Mouse (Mus musculus): ENCODE measurements around the gene Gcc2. TPM values are rescaled to one million over a fixed set of nuclear protein-coding genes. Genes with fewer than 3 reads are reported as not detected.
"Not testable (repeated sequence)": the region's sequence is repeated elsewhere in the genome, so short reads cannot be mapped to it uniquely, and the experiment has no call there.

The Gcc2 gene
- polyA plus RNA-seq, 1 experiment from 2014 or later, result 57.4 TPM

GRCm38 (mm10) chr10:58233054-58233739 lies 22.1 kb upstream of the Gcc2 start:
- WGBS, result 72% methylated on average over 10 of the region's 10 CpGs
- peak; percentile 27 for ATAC-seq (ENCODE audit: insufficient number of reproducible peaks, low FRiP score, low TSS enrichment, low read depth)
- not testable (repeated sequence) for H3K4me1 ChIP-seq; H3K27ac ChIP-seq (replicated peaks); H3K36me3 ChIP-seq; H3K4me2 ChIP-seq (replicated peaks); H3K27me3 ChIP-seq; H3K4me3 ChIP-seq (replicated peaks); H3K9ac ChIP-seq
- peaks cover 18% of the 10 kb centered on the region for H3K9me3 ChIP-seq (replicated peaks)

GRCm38 (mm10) chr10:58233740-58234121 lies 21.6 kb upstream of the Gcc2 start:
- not testable (repeated sequence) for H3K27ac ChIP-seq (replicated peaks); H3K9ac ChIP-seq; H3K4me1 ChIP-seq; H3K4me3 ChIP-seq (replicated peaks); H3K36me3 ChIP-seq; ATAC-seq (ENCODE audit: insufficient number of reproducible peaks, low FRiP score, low TSS enrichment, low read depth); H3K27me3 ChIP-seq; H3K4me2 ChIP-seq (replicated peaks)
- peaks cover 18% of the 10 kb centered on the region for H3K9me3 ChIP-seq (replicated peaks)

- peaks cover 22% of the 10 kb centered on the region for H3K9me3 ChIP-seq (replicated peaks)
- not testable (repeated sequence) for H3K27me3 ChIP-seq; H3K4me1 ChIP-seq; H3K4me3 ChIP-seq (replicated peaks); ATAC-seq (ENCODE audit: insufficient number of reproducible peaks, low FRiP score, low TSS enrichment, low read depth); H3K36me3 ChIP-seq; H3K27ac ChIP-seq (replicated peaks); H3K4me2 ChIP-seq (replicated peaks); H3K9ac ChIP-seq
- 85% methylated on average over 4 of the region's 4 CpGs for WGBS
Observed at GRCm38 (mm10) chr10:58234985-58235384, 20.3 kb upstream of the Gcc2 start.

- no peak within 1 kb of the TSS for H3K27ac ChIP-seq (replicated peaks)
- H3K4me3 ChIP-seq (replicated peaks), result no peak within 1 kb of the TSS
- no peaks in the 10 kb centered on the region for H3K36me3 ChIP-seq
- no peaks in the 10 kb centered on the region for H3K4me1 ChIP-seq
- peaks cover 18% of the 10 kb centered on the region for H3K9me3 ChIP-seq (replicated peaks)
- 86% methylated on average over 10 of the region's 10 CpGs for WGBS
- H3K27me3 ChIP-seq, result no peaks in the 10 kb centered on the region
- no peak within 1 kb of the TSS for H3K4me2 ChIP-seq (replicated peaks)
- no peak within 1 kb of the TSS for H3K9ac ChIP-seq
- ATAC-seq (ENCODE audit: insufficient number of reproducible peaks, low FRiP score, low TSS enrichment, low read depth), result no peak
Observed at GRCm38 (mm10) chr10:58236613-58237012, 18.7 kb upstream of the Gcc2 start, which contains the start of gene Gm4981. Gene Gm4981, minus strand, starts transcription at chr10:58236701.

DNA sequence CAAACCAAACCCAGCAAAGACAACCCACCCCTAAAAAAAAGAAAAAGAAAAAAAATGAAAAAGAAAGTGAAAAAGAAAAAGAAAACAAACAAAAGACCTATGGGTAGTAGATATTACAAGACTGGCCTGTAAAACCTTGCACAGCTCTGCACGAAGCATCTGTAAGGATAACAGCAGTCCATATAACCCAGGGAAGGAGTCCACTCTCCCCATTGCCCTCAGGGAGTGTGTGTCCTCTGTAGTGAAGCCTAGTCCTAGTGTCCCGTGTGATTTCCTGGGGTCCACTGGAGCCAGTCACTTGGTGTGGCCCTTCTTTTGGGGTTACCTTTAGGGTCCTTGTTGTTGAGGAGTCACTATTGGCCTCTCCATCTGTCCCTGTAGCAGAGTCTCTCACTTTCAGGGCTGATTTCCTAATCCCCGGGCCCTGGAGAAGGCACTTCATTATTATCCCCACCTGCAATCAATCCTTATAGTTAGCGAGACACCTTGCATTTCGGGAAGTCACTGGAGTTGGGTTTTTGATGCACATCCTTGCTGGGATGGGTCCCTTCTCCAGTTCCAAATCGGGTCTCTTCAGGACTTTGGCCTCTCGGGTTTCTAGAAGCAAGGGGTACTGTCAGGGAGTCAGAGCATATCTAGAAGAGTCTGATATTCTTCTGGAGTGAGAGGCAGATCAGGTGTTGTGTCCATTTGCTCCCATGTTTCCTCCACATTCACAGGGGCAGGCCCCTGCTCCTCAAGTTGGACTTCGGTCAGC lies 16.1 kb upstream of the Gcc2 start:
- not testable (repeated sequence) for H3K36me3 ChIP-seq; H3K4me2 ChIP-seq (replicated peaks); H3K9ac ChIP-seq; H3K27ac ChIP-seq (replicated peaks); H3K27me3 ChIP-seq; H3K9me3 ChIP-seq (replicated peaks); H3K4me3 ChIP-seq (replicated peaks); H3K4me1 ChIP-seq
- WGBS, result 81% methylated on average over 8 of the region's 8 CpGs
- peak; percentile 92 for ATAC-seq (ENCODE audit: insufficient number of reproducible peaks, low FRiP score, low TSS enrichment, low read depth)

DNA sequence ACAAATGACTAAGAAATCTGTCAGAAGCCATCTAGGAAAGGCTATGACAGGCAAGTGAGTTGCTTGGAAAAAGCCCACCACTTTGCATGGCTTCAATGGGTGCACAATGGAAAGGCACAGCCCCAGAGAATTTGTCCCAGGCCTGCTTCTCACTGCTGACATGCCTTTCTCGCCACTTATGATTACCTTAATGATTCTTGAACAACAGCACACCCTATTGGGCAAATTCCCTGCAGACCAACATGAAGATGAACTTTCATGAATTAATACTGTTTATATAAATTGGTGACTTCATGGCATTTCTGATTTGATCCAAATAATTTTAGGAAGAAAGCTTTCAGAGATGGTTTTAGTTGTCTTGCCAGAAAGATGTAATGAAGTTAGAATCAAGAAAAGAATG lies 5.8 kb upstream of the Gcc2 start:
- no peak for ATAC-seq (ENCODE audit: insufficient number of reproducible peaks, low FRiP score, low TSS enrichment, low read depth)

GRCm38 (mm10) chr10:58254635-58255175 lies 592 bp upstream of the Gcc2 start:
- 27% methylated on average over 6 of the region's 6 CpGs for WGBS
- no peak for ATAC-seq (ENCODE audit: insufficient number of reproducible peaks, low FRiP score, low TSS enrichment, low read depth)
- H3K36me3 ChIP-seq, result peaks cover 6% of the 10 kb centered on the region; the same call in 1 of the 2 replicates
- H3K27ac ChIP-seq (replicated peaks), result no peak overlapping the region
- no peaks in the 10 kb centered on the region for H3K27me3 ChIP-seq
- no peak overlapping the region for H3K9ac ChIP-seq
- peak overlapping the region; percentile 47 for H3K4me2 ChIP-seq (replicated peaks)
- peaks cover 4% of the 10 kb centered on the region for H3K4me1 ChIP-seq
- H3K4me3 ChIP-seq (replicated peaks), result peak overlapping the region; percentile 93
- no peaks in the 10 kb centered on the region for H3K9me3 ChIP-seq (replicated peaks)

More for the DNA sequence above, 5.8 kb upstream of the Gcc2 start:
- peaks cover 1% of the 10 kb centered on the region; the same call in 1 of the 2 replicates for H3K4me1 ChIP-seq
- no peak overlapping the region for H3K4me3 ChIP-seq (replicated peaks)
- WGBS, result 14% methylated on average over 1 of the region's 1 CpGs
- no peaks in the 10 kb centered on the region for H3K27me3 ChIP-seq
- H3K27ac ChIP-seq (replicated peaks), result no peak overlapping the region
- no peak overlapping the region for H3K4me2 ChIP-seq (replicated peaks)
- H3K36me3 ChIP-seq, result no peaks in the 10 kb centered on the region
- no peak overlapping the region for H3K9ac ChIP-seq
- H3K9me3 ChIP-seq (replicated peaks), result no peaks in the 10 kb centered on the region

GRCm38 (mm10) chr10:58255954-58256353 lies 657 bp downstream of the Gcc2 start:
- H3K4me1 ChIP-seq, result peaks cover 4% of the 10 kb centered on the region
- H3K36me3 ChIP-seq, result peaks cover 14% of the 10 kb centered on the region
- no peak for ATAC-seq (ENCODE audit: insufficient number of reproducible peaks, low FRiP score, low TSS enrichment, low read depth)
- no peaks in the 10 kb centered on the region for H3K27me3 ChIP-seq
- H3K4me2 ChIP-seq (replicated peaks), result peak overlapping the region; percentile 47
- 1% methylated on average over 4 of the region's 4 CpGs for WGBS
- H3K27ac ChIP-seq (replicated peaks), result no peak overlapping the region
- H3K4me3 ChIP-seq (replicated peaks), result peak overlapping the region; percentile 93
- H3K9me3 ChIP-seq (replicated peaks), result no peaks in the 10 kb centered on the region
- peak overlapping the region; percentile 74; the same call in 1 of the 2 replicates for H3K9ac ChIP-seq

DNA sequence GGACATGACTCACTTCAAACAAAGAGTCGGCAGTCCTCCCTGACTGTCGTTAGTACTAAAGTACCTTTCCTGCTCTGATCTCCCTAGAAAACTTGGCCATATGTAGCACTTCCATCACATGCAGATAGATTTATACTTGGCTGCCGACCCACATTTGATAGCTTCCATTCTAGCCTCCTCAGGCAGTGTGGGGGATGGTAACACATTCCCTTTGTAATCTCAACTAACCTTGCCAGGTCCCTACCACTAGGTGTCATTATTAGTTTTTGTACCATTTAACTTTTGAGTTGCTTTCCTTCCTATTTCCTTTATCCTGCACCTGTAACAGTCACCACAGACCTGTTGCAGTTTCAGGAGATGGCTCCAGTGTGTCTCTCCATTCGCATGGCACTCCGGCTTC lies 3.2 kb downstream of the Gcc2 start:
- Histone ChIP-seq H3K9ac (no peak overlapping the region), H3K4me3 (replicated peaks) (no peak overlapping the region), H3K4me1 (peaks cover 4% of the 10 kb centered on the region), H3K36me3 (peaks cover 29% of the 10 kb centered on the region), H3K27me3 (no peaks in the 10 kb centered on the region), H3K4me2 (replicated peaks) (no peak overlapping the region), H3K27ac (replicated peaks) (no peak overlapping the region), H3K9me3 (replicated peaks) (no peaks in the 10 kb centered on the region)
- ATAC-seq (ENCODE audit: insufficient number of reproducible peaks, low FRiP score, low TSS enrichment, low read depth), result no peak
- WGBS, result 72% methylated on average over 5 of the region's 5 CpGs

DNA sequence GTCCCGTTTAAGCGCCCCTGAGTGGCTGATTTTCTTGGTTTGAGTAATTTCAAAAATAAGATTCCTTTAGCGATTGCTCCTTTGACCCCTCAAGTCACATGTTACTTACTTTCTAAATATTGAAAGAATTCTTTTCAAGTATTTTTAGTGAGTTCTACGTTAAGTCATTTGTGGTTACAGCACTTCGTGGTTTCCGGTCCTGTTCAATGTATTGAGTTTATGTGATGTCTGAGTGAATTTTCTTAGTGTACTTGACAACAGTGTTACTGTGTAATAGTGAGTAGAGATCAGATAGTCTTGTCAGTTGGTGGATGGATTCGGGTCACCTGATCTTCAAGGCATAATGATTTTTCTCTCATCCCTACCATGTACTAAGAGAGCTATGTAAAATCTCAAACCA lies 26.9 kb downstream of the Gcc2 start:
- no peaks in the 10 kb centered on the region for H3K4me1 ChIP-seq
- no peak for ATAC-seq (ENCODE audit: insufficient number of reproducible peaks, low FRiP score, low TSS enrichment, low read depth)
- H3K36me3 ChIP-seq, result peaks cover 43% of the 10 kb centered on the region
- no peak overlapping the region for H3K4me3 ChIP-seq (replicated peaks)
- 85% methylated on average over 7 of the region's 7 CpGs for WGBS
- H3K27ac ChIP-seq (replicated peaks), result no peak overlapping the region
- H3K4me2 ChIP-seq (replicated peaks), result no peak overlapping the region
- H3K9me3 ChIP-seq (replicated peaks), result no peaks in the 10 kb centered on the region
- no peak overlapping the region for H3K9ac ChIP-seq
- H3K27me3 ChIP-seq, result no peaks in the 10 kb centered on the region

DNA sequence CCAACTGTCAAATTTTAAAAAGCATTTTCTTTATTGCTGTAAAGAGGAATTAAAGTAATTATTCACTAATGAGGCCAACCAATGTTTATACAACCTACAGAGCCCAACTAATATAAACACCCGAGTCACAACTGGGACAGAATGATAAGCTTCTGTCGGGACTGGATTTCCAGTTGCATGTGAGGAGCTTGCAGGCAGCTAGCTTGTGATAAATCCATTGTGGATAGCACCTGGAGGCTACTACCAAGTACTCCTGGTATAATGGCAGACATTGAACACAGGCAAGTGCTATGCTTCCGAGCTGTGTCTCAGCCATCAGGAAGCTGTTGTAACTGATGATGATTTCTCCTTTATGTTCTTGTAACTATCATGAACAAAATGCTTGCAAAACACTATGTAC lies 35.4 kb downstream of the Gcc2 start:
- WGBS, result 76% methylated on average over 3 of the region's 3 CpGs
- H3K27me3 ChIP-seq, result no peaks in the 10 kb centered on the region
- no peak overlapping the region for H3K4me3 ChIP-seq (replicated peaks)
- H3K4me1 ChIP-seq, result no peaks in the 10 kb centered on the region
- no peak for ATAC-seq (ENCODE audit: insufficient number of reproducible peaks, low FRiP score, low TSS enrichment, low read depth)
- no peak overlapping the region for H3K4me2 ChIP-seq (replicated peaks)
- no peak overlapping the region for H3K27ac ChIP-seq (replicated peaks)
- no peaks in the 10 kb centered on the region for H3K9me3 ChIP-seq (replicated peaks)
- H3K36me3 ChIP-seq, result peaks cover 70% of the 10 kb centered on the region
- H3K9ac ChIP-seq, result no peak overlapping the region
